ENCODE assay signal across 9 mouse cellular contexts in genomic region chr13:9846543-9847434, GRCm38 (mm10).
A peak's percentile ranks its signal among the peaks of the same experiment; 100 is the strongest.
DNase-seq lines count a peak whose midpoint lies in the region; ATAC-seq lines count a peak whose summit lies in the region.
"Had no signal": no experiment of that assay in that cellular context is flagged by ENCODE, and none has a peak within 500 bp of the region (broad histone marks: within the 10 kb centered on the region; RNA-seq: fewer than 3 reads in every experiment).

No protein-coding gene starts in this region.

- H3K27me3 ChIP-seq in hindbrain, embryonic 14.5 days (ENCODE audit: control insufficient read depth, insufficient read depth, low read length) = no peaks in the 10 kb centered on the region
- H3K27me3 ChIP-seq: liver, embryonic 13.5 days had no signal

- no peak overlapping the region for H3K4me3 ChIP-seq in hindbrain, embryonic 14.5 days (replicated peaks; ENCODE audit: low read length)
- H3K4me3 ChIP-seq: liver, embryonic 13.5 days had no signal

- peak; percentile 94 for ATAC-seq in hindbrain, embryonic 14.5 days (ENCODE audit: low FRiP score)
- peak; percentile 100 for ATAC-seq in megakaryocyte, adult 5-6 weeks (ENCODE audit: poor library complexity, severe bottlenecking)

- no peaks in the 10 kb centered on the region for H3K9me3 ChIP-seq in hindbrain, embryonic 14.5 days (ENCODE audit: control insufficient read depth, low read length)
- H3K9me3 ChIP-seq: liver, embryonic 13.5 days had no signal

- H3K4me2 ChIP-seq in hindbrain, embryonic 14.5 days (replicated peaks) = peak overlapping the region; percentile 33
- H3K4me2 ChIP-seq: liver, embryonic 13.5 days had no signal

- H3K4me1 ChIP-seq in hindbrain, embryonic 14.5 days (replicated peaks; ENCODE audit: control insufficient read depth, insufficient read depth, low read length) = no peaks in the 10 kb centered on the region
- H3K4me1 ChIP-seq: liver, embryonic 13.5 days had no signal

- H3K9ac ChIP-seq in hindbrain, embryonic 14.5 days = no peak overlapping the region
- H3K9ac ChIP-seq: liver, embryonic 13.5 days had no signal

- no peaks in the 10 kb centered on the region for H3K36me3 ChIP-seq in hindbrain, embryonic 14.5 days (replicated peaks; ENCODE audit: control insufficient read depth, insufficient read depth)
- H3K36me3 ChIP-seq: liver, embryonic 13.5 days had no signal

- WGBS in hindbrain, embryonic 14.5 days = 34% methylated on average over 14 of the region's 14 CpGs

- no peak overlapping the region for H3K27ac ChIP-seq in hindbrain, embryonic 14.5 days
- H3K27ac ChIP-seq: liver, embryonic 13.5 days had no signal

- DNase-seq in MN1 (ENCODE audit: low spot score) = peak; percentile 66
- DNase-seq in cerebellum, adult 11-12 months = peak; percentile 15
- DNase-seq in forelimb bud, embryonic 11.5 days (ENCODE audit: low read depth, low spot score) = peak; percentile 62
- DNase-seq in hindbrain, embryonic 14.5 days (ENCODE audit: low spot score) = peak; percentile 78
- peak; percentile 74 for DNase-seq in layer of hippocampus, postnatal 10 days (ENCODE audit: low spot score in 2 of 2)
- peak; percentile 67 to 69 for DNase-seq in right cerebral cortex, adult 2 months (ENCODE audit: low spot score in 2 of 2)
- DNase-seq in yolk sac, embryonic 10.5 days (ENCODE audit: low spot score) = peak; percentile 11
- DNase-seq: liver, embryonic 13.5 days had no signal

Comparison
In these comparisons a context has a peak if more than half of its experiments do, and no peak if none do; other contexts are left out.
1. DNase-seq: peak in every context shown above with its lines; median percentile 78 in hindbrain, embryonic 14.5 days; 74 in layer of hippocampus, postnatal 10 days; 68 in right cerebral cortex, adult 2 months; 66 in MN1; 62 in forelimb bud, embryonic 11.5 days; 15 in cerebellum, adult 11-12 months; 11 in yolk sac, embryonic 10.5 days.